Mouse (Mus musculus) urinary bladder, postnatal 36 days (tissue): Measurements from ENCODE around the gene Rtbdn.
"Not testable (repeated sequence)": the region's sequence is repeated elsewhere in the genome, so short reads cannot be mapped to it uniquely, and the experiment has no call there.

Experiments
- DNase-seq, 2 experiments: peaks; one replicate each; pipeline ENCODE4 v3.0.0; 2022; ENCODE audit warnings: low spot score in 2 of 2, mixed read lengths in 1 of 2

The Rtbdn gene

GRCm38 (mm10) chr8:84946528-84947240, at the start of gene Rtbdn:
Rtbdn (plus strand) TSS chr8:84946991.
- DNase-seq: no peak

GRCm38 (mm10) chr8:84901071-84901470, 45.7 kb upstream of the Rtbdn start:
- DNase-seq: no peak

GRCm38 (mm10) chr8:84901752-84902151, 45.0 kb upstream of the Rtbdn start, which contains the start of gene Klf1:
Klf1 (plus strand) TSS chr8:84901928.
- DNase-seq: no peak

- DNase-seq: no peak
These were observed 44.3 kb upstream of the Rtbdn start for GRCm38 (mm10) chr8:84902367-84902919.

GRCm38 (mm10) chr8:84902920-84903661, 43.7 kb upstream of the Rtbdn start:
- DNase-seq: peak; percentile 86 to 91

GRCm38 (mm10) chr8:84904351-84904750, 42.4 kb upstream of the Rtbdn start:
- no peak for DNase-seq

- DNase-seq: no peak
These were observed 39.8 kb upstream of the Rtbdn start for GRCm38 (mm10) chr8:84907037-84907436.

- no peak for DNase-seq
These were observed 39.3 kb upstream of the Rtbdn start for GRCm38 (mm10) chr8:84907493-84907892.

- DNase-seq: not testable (repeated sequence)
These were observed 38.8 kb upstream of the Rtbdn start for GRCm38 (mm10) chr8:84907979-84908378.

- peak; percentile 94 to 97 for DNase-seq
These were observed 38.2 kb upstream of the Rtbdn start, which contains the start of gene Dnase2a for GRCm38 (mm10) chr8:84908421-84909161. Dnase2a (plus strand) TSS chr8:84908560.

- no peak for DNase-seq
These were observed 37.5 kb upstream of the Rtbdn start for GRCm38 (mm10) chr8:84909162-84909767.

GRCm38 (mm10) chr8:84909949-84910348, 36.8 kb upstream of the Rtbdn start:
- DNase-seq: no peak

GRCm38 (mm10) chr8:84910551-84910950, 36.2 kb upstream of the Rtbdn start:
- no peak for DNase-seq

GRCm38 (mm10) chr8:84911854-84912253, 34.9 kb upstream of the Rtbdn start:
- no peak for DNase-seq

GRCm38 (mm10) chr8:84912391-84912790, 34.4 kb upstream of the Rtbdn start:
- no peak for DNase-seq

- DNase-seq: peak; percentile 66 to 74
These were observed 33.8 kb upstream of the Rtbdn start for GRCm38 (mm10) chr8:84912895-84913501.

GRCm38 (mm10) chr8:84913502-84913900, 33.3 kb upstream of the Rtbdn start:
- no peak for DNase-seq

- DNase-seq: no peak
These were observed 32.8 kb upstream of the Rtbdn start for GRCm38 (mm10) chr8:84913960-84914359.

GRCm38 (mm10) chr8:84915269-84915668, 31.5 kb upstream of the Rtbdn start:
- DNase-seq: no peak

GRCm38 (mm10) chr8:84917781-84918180, 29.0 kb upstream of the Rtbdn start:
- DNase-seq: no peak

GRCm38 (mm10) chr8:84918646-84919045, 28.1 kb upstream of the Rtbdn start:
- no peak for DNase-seq
